Mouse (Mus musculus) cerebellum, adult (tissue): Measurements from ENCODE around the gene 1700029H14Rik.

Experiments used
- ATAC-seq: cut with Nextera tagmentation; 2 replicates; pipeline ENCODE4 v1.9.2; 2017; ENCODE audit warnings: mild to moderate bottlenecking, moderate library complexity, mixed read lengths; ENCODE audit not compliant: insufficient number of reproducible peaks, low FRiP score, low TSS enrichment

The 1700029H14Rik gene

GRCm38 (mm10) chr8:13562118-13562517, at the start of gene 1700029H14Rik:
TSS of gene 1700029H14Rik (minus strand) at chr8:13562461.
- ATAC-seq: no peak

- no peak for ATAC-seq
Observed at GRCm38 (mm10) chr8:13611702-13612101, 49.4 kb upstream of the 1700029H14Rik start.

- ATAC-seq: no peak; the same call in 1 of the 2 replicates
Observed at GRCm38 (mm10) chr8:13609971-13610370, 47.7 kb upstream of the 1700029H14Rik start.

- ATAC-seq: no peak
Observed at GRCm38 (mm10) chr8:13608946-13609345, 46.7 kb upstream of the 1700029H14Rik start.

GRCm38 (mm10) chr8:13605920-13606480, 43.7 kb upstream of the 1700029H14Rik start:
- ATAC-seq: no peak

GRCm38 (mm10) chr8:13602621-13603020, 40.4 kb upstream of the 1700029H14Rik start:
- ATAC-seq: no peak

GRCm38 (mm10) chr8:13601166-13601565, 38.9 kb upstream of the 1700029H14Rik start:
- no peak for ATAC-seq

- ATAC-seq: no peak
Observed at GRCm38 (mm10) chr8:13600716-13601115, 38.5 kb upstream of the 1700029H14Rik start.

- ATAC-seq: no peak
Observed at GRCm38 (mm10) chr8:13600204-13600603, 37.9 kb upstream of the 1700029H14Rik start.

GRCm38 (mm10) chr8:13597777-13598176, 35.5 kb upstream of the 1700029H14Rik start:
- ATAC-seq: no peak

- ATAC-seq: no peak
Observed at GRCm38 (mm10) chr8:13595861-13596260, 33.6 kb upstream of the 1700029H14Rik start.

- peak; percentile 94 for ATAC-seq
Observed at GRCm38 (mm10) chr8:13594884-13595323, 32.6 kb upstream of the 1700029H14Rik start.

- no peak for ATAC-seq
Observed at GRCm38 (mm10) chr8:13593340-13593739, 31.1 kb upstream of the 1700029H14Rik start.

- no peak for ATAC-seq
Observed at GRCm38 (mm10) chr8:13591246-13591645, 29.0 kb upstream of the 1700029H14Rik start.

- no peak for ATAC-seq
Observed at GRCm38 (mm10) chr8:13589071-13589470, 26.8 kb upstream of the 1700029H14Rik start.

- no peak for ATAC-seq
Observed at GRCm38 (mm10) chr8:13584652-13585051, 22.4 kb upstream of the 1700029H14Rik start.

GRCm38 (mm10) chr8:13577869-13578268, 15.6 kb upstream of the 1700029H14Rik start:
- no peak for ATAC-seq

GRCm38 (mm10) chr8:13571999-13572398, 9.7 kb upstream of the 1700029H14Rik start:
- ATAC-seq: no peak

GRCm38 (mm10) chr8:13557526-13557925, 4.7 kb downstream of the 1700029H14Rik start:
- ATAC-seq: no peak

GRCm38 (mm10) chr8:13551574-13551830, 10.8 kb downstream of the 1700029H14Rik start:
- ATAC-seq: no peak

- ATAC-seq: peak; percentile 75
Observed at GRCm38 (mm10) chr8:13550718-13551573, 11.3 kb downstream of the 1700029H14Rik start.

- ATAC-seq: no peak; the same call in 1 of the 2 replicates
Observed at GRCm38 (mm10) chr8:13548831-13549230, 13.4 kb downstream of the 1700029H14Rik start.
